Mouse (Mus musculus): ENCODE measurements around the gene Fga.

GRCm38 (mm10) chr3:83076563-83076962 is 50.7 kb downstream of the Fga start:
- TF ChIP-seq CTCF (IDR thresholded peaks at IDR 0.05; ENCODE audit: low read depth, low read length), result no peak
- no peak for TF ChIP-seq GATA1 (IDR thresholded peaks at IDR 0.05; ENCODE audit: borderline replicate concordance, low read length)
- TF ChIP-seq POLR2AphosphoS5 (IDR thresholded peaks at IDR 0.05; ENCODE audit: insufficient replicate concordance, low read depth, low read length), result no peak
- no peak for TF ChIP-seq TAL1 (conservative IDR thresholded peaks at IDR 0.05; ENCODE audit: low read depth, low read length)
